Mouse (Mus musculus): ENCODE measurements around the gene En2. TPM values are rescaled to one million over a fixed set of nuclear protein-coding genes. Genes with fewer than 3 reads are reported as not detected.

The En2 gene
- polyA plus RNA-seq, 1 experiment: 0.46 TPM

- no peak overlapping the region for H3K27ac ChIP-seq (ENCODE audit: insufficient read depth, low read length)
- H3K4me3 ChIP-seq (ENCODE audit: insufficient read depth, low read length): no peak overlapping the region
- H3K4me1 ChIP-seq (ENCODE audit: control insufficient read depth, insufficient read depth, low read length): no peaks in the 10 kb centered on the region
- TF ChIP-seq POLR2A (IDR thresholded peaks at IDR 0.05; ENCODE audit: extremely low read depth, insufficient read depth, low read length): no peak
- TF ChIP-seq CTCF (IDR thresholded peaks at IDR 0.05; ENCODE audit: extremely low read depth, insufficient read depth, low read length): no peak
Measured at GRCm38 (mm10) chr5:28213441-28213840, 47.9 kb downstream of the En2 start.

GRCm38 (mm10) chr5:28219596-28219995, 54.1 kb downstream of the En2 start:
- no peaks in the 10 kb centered on the region for H3K4me1 ChIP-seq (ENCODE audit: control insufficient read depth, insufficient read depth, low read length)
- no peak overlapping the region for H3K27ac ChIP-seq (ENCODE audit: insufficient read depth, low read length)
- TF ChIP-seq POLR2A (IDR thresholded peaks at IDR 0.05; ENCODE audit: extremely low read depth, insufficient read depth, low read length) (no peak), CTCF (IDR thresholded peaks at IDR 0.05; ENCODE audit: extremely low read depth, insufficient read depth, low read length) (no peak)
- H3K4me3 ChIP-seq (ENCODE audit: insufficient read depth, low read length): no peak overlapping the region

Other genes starting within 250 kb of the En2 start
- gene Insig1, start 94.3 kb upstream of the En2 start, polyA plus RNA-seq (2012; rRNA removed): 91.6 and 92.8 TPM in 2 replicates
- 0.06 and 0.38 TPM in 2 replicates for gene Cnpy1, start 80.1 kb downstream of the En2 start, polyA plus RNA-seq (2012; rRNA removed)
- 44.0 and 46.7 TPM in 2 replicates for gene Rbm33, start 151.4 kb downstream of the En2 start, polyA plus RNA-seq (2012; rRNA removed)

Measured in cortical plate, adult 2 months (tissue).